ENCODE assay signal across 23 mouse cellular contexts in the genomic region with DNA sequence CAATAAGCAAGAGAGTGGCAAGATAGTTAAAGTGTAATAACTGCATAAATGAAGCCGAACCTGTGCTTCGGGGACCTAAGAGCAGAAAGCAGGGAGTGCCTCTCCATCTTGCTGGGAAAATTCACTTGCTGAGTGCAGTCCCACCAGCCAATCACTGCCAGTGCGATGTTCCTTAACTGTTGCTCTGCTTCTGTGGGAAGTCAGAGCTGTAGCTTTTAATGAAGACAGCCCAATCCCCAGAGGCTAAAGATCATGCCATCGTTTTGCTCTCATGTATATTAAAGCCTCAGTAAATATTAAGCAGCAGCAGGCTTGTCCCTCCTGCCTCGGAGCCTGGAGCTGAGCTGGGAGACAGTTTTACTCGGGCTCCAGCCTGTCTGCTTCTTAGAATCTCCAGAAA. TPM values are rescaled to one million over a fixed set of nuclear protein-coding genes. Genes with fewer than 3 reads are reported as not detected.
DNase-seq lines count a peak whose midpoint lies in the region; ATAC-seq and TF ChIP-seq lines count a peak whose summit lies in the region.
"Had no signal": no experiment of that assay in that cellular context is flagged by ENCODE, and none has a peak within 500 bp of the region (broad histone marks: within the 10 kb centered on the region; RNA-seq: fewer than 3 reads in every experiment).

No protein-coding gene starts in this region.

- no peak overlapping the region for H3K4me2 ChIP-seq in hindbrain, embryonic 14.5 days (replicated peaks)
- H3K4me2 ChIP-seq in hindbrain, embryonic 11.5 days (replicated peaks; ENCODE audit: low read depth, low read length), result no peak overlapping the region
- H3K4me2 ChIP-seq in neural tube, embryonic 13.5 days, result 0 out of 2 replicates have a peak overlapping the region, but pooled peaks have one; percentile 25
- H3K4me2 ChIP-seq in hindbrain, postnatal 0 days (ENCODE audit: low read depth, low read length), result no peak overlapping the region
- no peak overlapping the region for H3K4me2 ChIP-seq in kidney, embryonic 14.5 days (replicated peaks; ENCODE audit: low read depth, low read length)
- H3K4me2 ChIP-seq: embryonic facial prominence, embryonic 15.5 days; liver, embryonic 13.5 days; lung, embryonic 15.5 days had no signal

- no peaks in the 10 kb centered on the region; the same call in 1 of the 2 replicates for H3K36me3 ChIP-seq in hindbrain, embryonic 14.5 days (replicated peaks; ENCODE audit: control insufficient read depth, insufficient read depth)
- H3K36me3 ChIP-seq in hindbrain, embryonic 11.5 days (ENCODE audit: control insufficient read depth, insufficient read depth, low read length), result no peaks in the 10 kb centered on the region
- H3K36me3 ChIP-seq in neural tube, embryonic 13.5 days, result no peaks in the 10 kb centered on the region
- H3K36me3 ChIP-seq in hindbrain, postnatal 0 days (ENCODE audit: insufficient read depth, low read length), result no peaks in the 10 kb centered on the region
- H3K36me3 ChIP-seq in kidney, embryonic 14.5 days (ENCODE audit: control insufficient read depth, insufficient read depth, low read length), result no peaks in the 10 kb centered on the region
- H3K36me3 ChIP-seq: embryonic facial prominence, embryonic 15.5 days; forebrain, embryonic 10.5 days; limb, embryonic 10.5 days; liver, embryonic 13.5 days; lung, embryonic 15.5 days had no signal

- no peaks in the 10 kb centered on the region for H3K27me3 ChIP-seq in hindbrain, embryonic 14.5 days (ENCODE audit: control insufficient read depth, insufficient read depth, low read length)
- H3K27me3 ChIP-seq in hindbrain, embryonic 11.5 days (ENCODE audit: control insufficient read depth, insufficient read depth, low read length), result peaks cover 10% of the 10 kb centered on the region
- peaks cover 20% of the 10 kb centered on the region for H3K27me3 ChIP-seq in neural tube, embryonic 13.5 days
- no peaks in the 10 kb centered on the region for H3K27me3 ChIP-seq in hindbrain, postnatal 0 days (ENCODE audit: insufficient read depth, low read length)
- peaks cover 24% of the 10 kb centered on the region for H3K27me3 ChIP-seq in kidney, embryonic 14.5 days (ENCODE audit: control insufficient read depth, insufficient read depth, low read length)

- TF ChIP-seq CTCF in hindbrain, postnatal 0 days (IDR thresholded peaks at IDR 0.05; ENCODE audit: low read depth), result no peak

- H3K9me3 ChIP-seq in hindbrain, embryonic 14.5 days (ENCODE audit: control insufficient read depth, low read length), result no peaks in the 10 kb centered on the region
- H3K9me3 ChIP-seq in hindbrain, embryonic 11.5 days (ENCODE audit: control insufficient read depth, low read length), result no peaks in the 10 kb centered on the region
- no peaks in the 10 kb centered on the region for H3K9me3 ChIP-seq in neural tube, embryonic 13.5 days
- H3K9me3 ChIP-seq in hindbrain, postnatal 0 days (ENCODE audit: low read length), result no peaks in the 10 kb centered on the region
- H3K9me3 ChIP-seq in kidney, embryonic 14.5 days (ENCODE audit: control insufficient read depth, low read length), result no peaks in the 10 kb centered on the region
- H3K9me3 ChIP-seq: embryonic facial prominence, embryonic 15.5 days; forebrain, embryonic 10.5 days; limb, embryonic 10.5 days; liver, embryonic 13.5 days; lung, embryonic 15.5 days had no signal

- no peak for ATAC-seq in hindbrain, embryonic 14.5 days (ENCODE audit: low FRiP score)
- no peak for ATAC-seq in hindbrain, embryonic 11.5 days (ENCODE audit: low FRiP score)
- peak; percentile 68; the same call in 1 of the 2 replicates for ATAC-seq in neural tube, embryonic 13.5 days (ENCODE audit: low read depth)
- ATAC-seq in hindbrain, postnatal 0 days, result 0 out of 2 replicates have a peak, but pooled peaks have one; percentile 13
- no peak for ATAC-seq in kidney, embryonic 14.5 days (ENCODE audit: low FRiP score, low TSS enrichment)
- no peak for ATAC-seq in activated CD4-positive, CD25-positive, alpha-beta regulatory T cell, adult 4 months
- ATAC-seq: midbrain, embryonic 16.5 days had no signal

- DNase-seq in hindbrain, embryonic 14.5 days (ENCODE audit: low spot score), result peak; percentile 41
- no peak for DNase-seq in hindbrain, embryonic 11.5 days (ENCODE audit: low spot score)
- no peak for DNase-seq in neural tube, embryonic 10.5 days (ENCODE audit: extremely low spot score, low spot score)
- peak; percentile 42 for DNase-seq in hindbrain, postnatal 0 days (ENCODE audit: low spot score)
- DNase-seq: cerebellum, adult 9-11 months; kidney, adult 9 months; layer of hippocampus, postnatal 36 days; liver, embryonic 13.5 days; spleen, adult 18-20 months; thymus, adult 2 months had no signal

- H3K4me1 ChIP-seq in hindbrain, embryonic 14.5 days (replicated peaks; ENCODE audit: control insufficient read depth, insufficient read depth, low read length), result peaks cover 14% of the 10 kb centered on the region; the same call in 1 of the 2 replicates
- peaks cover 3% of the 10 kb centered on the region; the same call in 1 of the 2 replicates for H3K4me1 ChIP-seq in hindbrain, embryonic 11.5 days (replicated peaks; ENCODE audit: control insufficient read depth, insufficient read depth, low read length)
- peaks cover 29% of the 10 kb centered on the region for H3K4me1 ChIP-seq in neural tube, embryonic 13.5 days (replicated peaks)
- H3K4me1 ChIP-seq in hindbrain, postnatal 0 days (ENCODE audit: insufficient read depth, low read length), result no peaks in the 10 kb centered on the region
- H3K4me1 ChIP-seq in kidney, embryonic 14.5 days (ENCODE audit: control insufficient read depth, insufficient read depth, low read length), result no peaks in the 10 kb centered on the region
- H3K4me1 ChIP-seq: lung, embryonic 15.5 days had no signal

- H3K4me3 ChIP-seq in hindbrain, embryonic 14.5 days (replicated peaks; ENCODE audit: low read length), result no peak overlapping the region
- no peak overlapping the region for H3K4me3 ChIP-seq in hindbrain, embryonic 11.5 days (ENCODE audit: low read depth, low read length)
- H3K4me3 ChIP-seq in neural tube, embryonic 13.5 days, result no peak overlapping the region
- no peak overlapping the region for H3K4me3 ChIP-seq in hindbrain, postnatal 0 days (ENCODE audit: low read length)
- H3K4me3 ChIP-seq in kidney, embryonic 14.5 days (ENCODE audit: low read length), result no peak overlapping the region
- H3K4me3 ChIP-seq: embryonic facial prominence, embryonic 15.5 days; forebrain, embryonic 10.5 days; limb, embryonic 10.5 days; liver, embryonic 13.5 days; lung, embryonic 15.5 days had no signal

- WGBS in hindbrain, embryonic 14.5 days, result 48% methylated on average over 6 of the region's 6 CpGs
- WGBS in hindbrain, embryonic 11.5 days, result 79% methylated on average over 6 of the region's 6 CpGs
- WGBS in neural tube, embryonic 13.5 days, result 61% methylated on average over 6 of the region's 6 CpGs
- 62% methylated on average over 6 of the region's 6 CpGs for WGBS in hindbrain, postnatal 0 days
- WGBS in kidney, embryonic 14.5 days, result 69% methylated on average over 6 of the region's 6 CpGs

- H3K9ac ChIP-seq in hindbrain, embryonic 14.5 days, result no peak overlapping the region
- no peak overlapping the region for H3K9ac ChIP-seq in hindbrain, embryonic 11.5 days (ENCODE audit: low read depth, low read length)
- no peak overlapping the region for H3K9ac ChIP-seq in neural tube, embryonic 13.5 days
- H3K9ac ChIP-seq in hindbrain, postnatal 0 days (replicated peaks; ENCODE audit: low read length), result no peak overlapping the region
- no peak overlapping the region for H3K9ac ChIP-seq in kidney, embryonic 14.5 days (ENCODE audit: low read depth, low read length)
- H3K9ac ChIP-seq: embryonic facial prominence, embryonic 15.5 days; liver, embryonic 13.5 days; lung, embryonic 15.5 days had no signal

- no peak overlapping the region for H3K27ac ChIP-seq in hindbrain, embryonic 14.5 days
- no peak overlapping the region for H3K27ac ChIP-seq in hindbrain, embryonic 11.5 days (ENCODE audit: low read depth, low read length)
- H3K27ac ChIP-seq in neural tube, embryonic 13.5 days (replicated peaks), result peak overlapping the region; percentile 56
- no peak overlapping the region for H3K27ac ChIP-seq in hindbrain, postnatal 0 days
- H3K27ac ChIP-seq in kidney, embryonic 14.5 days (ENCODE audit: low read depth, low read length), result no peak overlapping the region
- H3K27ac ChIP-seq: embryonic facial prominence, embryonic 15.5 days; forebrain, embryonic 10.5 days; limb, embryonic 10.5 days; liver, embryonic 13.5 days; lung, embryonic 15.5 days; macrophage had no signal

RNA-seq across cellular contexts. Expression of a gene that starts 5.6 kb away (rescaled TPM):
- polyA plus RNA-seq in hindbrain, embryonic 14.5 days (2014; fragmentation: Nextera tagmentation; extraction: Ambion mirVana), result 43.5 and 47.8 TPM in 2 replicates
- 3.0 and 4.4 TPM in 2 replicates for polyA plus RNA-seq in hindbrain, embryonic 11.5 days (2014; fragmentation: Nextera tagmentation; extraction: Ambion mirVana)
- 20.1 and 27.6 TPM in 2 replicates for polyA plus RNA-seq in neural tube, embryonic 13.5 days (2015; fragmentation: Nextera tagmentation; extraction: Ambion mirVana)
- total RNA-seq in hindbrain, postnatal 0 days (2014; rRNA removed), result 123 and 130 TPM in 2 replicates
- polyA plus RNA-seq in hindbrain, postnatal 0 days (2015; fragmentation: Nextera tagmentation; extraction: Ambion mirVana), result 33.9 and 38.6 TPM in 2 replicates
- 0.41 and 1.1 TPM in 2 replicates for polyA plus RNA-seq in kidney, embryonic 14.5 days (2014; fragmentation: Nextera tagmentation; extraction: Ambion mirVana)
- polyA plus RNA-seq in activated CD4-positive, CD25-positive, alpha-beta regulatory T cell, adult 4 months (2017; shearing (Covaris generic)), result under 1 TPM in 1 of 2 experiments, not detected in 1; 0.14 TPM
- polyA plus RNA-seq: limb, embryonic 10.5 days; macrophage had no signal

RNA-seq across cellular contexts. Expression of a gene that starts 27.6 kb away (rescaled TPM):
- 38.5 and 42.0 TPM in 2 replicates for polyA plus RNA-seq in hindbrain, embryonic 14.5 days (2014; fragmentation: Nextera tagmentation; extraction: Ambion mirVana)
- 23.6 and 24.4 TPM in 2 replicates for polyA plus RNA-seq in hindbrain, embryonic 11.5 days (2014; fragmentation: Nextera tagmentation; extraction: Ambion mirVana)
- 50.1 and 50.5 TPM in 2 replicates for polyA plus RNA-seq in neural tube, embryonic 13.5 days (2015; fragmentation: Nextera tagmentation; extraction: Ambion mirVana)
- 88.0 and 96.9 TPM in 2 replicates for total RNA-seq in hindbrain, postnatal 0 days (2014; rRNA removed)
- polyA plus RNA-seq in hindbrain, postnatal 0 days (2015; fragmentation: Nextera tagmentation; extraction: Ambion mirVana), result 28.1 and 33.4 TPM in 2 replicates
- 5.1 and 6.8 TPM in 2 replicates for polyA plus RNA-seq in kidney, embryonic 14.5 days (2014; fragmentation: Nextera tagmentation; extraction: Ambion mirVana)
- polyA plus RNA-seq in activated CD4-positive, CD25-positive, alpha-beta regulatory T cell, adult 4 months (2017; shearing (Covaris generic)), result 1 to 10 TPM; 6.0 to 7.2 TPM

RNA-seq across cellular contexts. Expression of a gene that starts 47.3 kb away (rescaled TPM):
- polyA plus RNA-seq in hindbrain, embryonic 14.5 days (2014; fragmentation: Nextera tagmentation; extraction: Ambion mirVana), result 0.63 and 0.71 TPM in 2 replicates
- 0.27 and 0.40 TPM in 2 replicates for polyA plus RNA-seq in hindbrain, embryonic 11.5 days (2014; fragmentation: Nextera tagmentation; extraction: Ambion mirVana)
- polyA plus RNA-seq in neural tube, embryonic 13.5 days (2015; fragmentation: Nextera tagmentation; extraction: Ambion mirVana), result 0.57 and 1.3 TPM in 2 replicates
- total RNA-seq in hindbrain, postnatal 0 days (2014; rRNA removed), result not detected in 2 replicates
- 0.37 and 0.60 TPM in 2 replicates for polyA plus RNA-seq in hindbrain, postnatal 0 days (2015; fragmentation: Nextera tagmentation; extraction: Ambion mirVana)
- polyA plus RNA-seq in kidney, embryonic 14.5 days (2014; fragmentation: Nextera tagmentation; extraction: Ambion mirVana), result 0.34 and 0.37 TPM in 2 replicates
- under 1 TPM in 1 of 2 experiments, not detected in 1; 0.25 TPM for polyA plus RNA-seq in activated CD4-positive, CD25-positive, alpha-beta regulatory T cell, adult 4 months (2017; shearing (Covaris generic))
- total RNA-seq: adrenal gland, postnatal 4 days; gastrocnemius, postnatal 4 days; layer of hippocampus, postnatal 36 days had no signal
- polyA plus RNA-seq: thymus, adult 2 months had no signal

RNA-seq across cellular contexts. Expression of a gene that starts 48.0 kb away (rescaled TPM):
- polyA plus RNA-seq in hindbrain, embryonic 14.5 days (2014; fragmentation: Nextera tagmentation; extraction: Ambion mirVana), result 1.5 and 2.4 TPM in 2 replicates
- 0.93 and 1.1 TPM in 2 replicates for polyA plus RNA-seq in hindbrain, embryonic 11.5 days (2014; fragmentation: Nextera tagmentation; extraction: Ambion mirVana)
- 1.5 and 3.0 TPM in 2 replicates for polyA plus RNA-seq in neural tube, embryonic 13.5 days (2015; fragmentation: Nextera tagmentation; extraction: Ambion mirVana)
- not detected in 2 replicates for total RNA-seq in hindbrain, postnatal 0 days (2014; rRNA removed)
- 4.7 TPM in 2 replicates for polyA plus RNA-seq in hindbrain, postnatal 0 days (2015; fragmentation: Nextera tagmentation; extraction: Ambion mirVana)
- 0.35 TPM in 1 of 2 replicates, not detected in the other for polyA plus RNA-seq in kidney, embryonic 14.5 days (2014; fragmentation: Nextera tagmentation; extraction: Ambion mirVana)
- polyA plus RNA-seq in activated CD4-positive, CD25-positive, alpha-beta regulatory T cell, adult 4 months (2017; shearing (Covaris generic)), result not detected
- total RNA-seq: adrenal gland, postnatal 4 days; ES-E14; gastrocnemius, postnatal 4 days had no signal
- polyA plus RNA-seq: large intestine, adult 2 months; macrophage; thymus, adult 2 months had no signal

Comparison
In these comparisons a context has a peak if more than half of its experiments do, and no peak if none do; other contexts are left out.
1. ATAC-seq: peak in neural tube, embryonic 13.5 days (single experiment) and hindbrain, postnatal 0 days (single experiment); none in hindbrain, embryonic 14.5 days (single experiment), hindbrain, embryonic 11.5 days (single experiment), kidney, embryonic 14.5 days (single experiment) and activated CD4-positive, CD25-positive, alpha-beta regulatory T cell, adult 4 months (single experiment).
2. DNase-seq: peak in hindbrain, embryonic 14.5 days (single experiment) and hindbrain, postnatal 0 days (single experiment); none in hindbrain, embryonic 11.5 days (single experiment) and neural tube, embryonic 10.5 days (single experiment).